Mouse (Mus musculus) ES-E14 (cell line): ENCODE data around the gene Ldlrap1. TPM values are rescaled to one million over a fixed set of nuclear protein-coding genes. Genes with fewer than 3 reads are reported as not detected.
"Not testable (repeated sequence)": the region's sequence is repeated elsewhere in the genome, so short reads cannot be mapped to it uniquely, and the experiment has no call there.

Source experiments
- DNase-seq: peaks from one replicate; pipeline ENCODE4 v3.0.0-alpha.2; 2013; ENCODE audit warnings: low read depth, low spot score
- H3K27ac ChIP-seq: 2 replicates; pipeline ENCODE4 v1.5.1; 2012; ENCODE audit warnings: low read depth, mild to moderate bottlenecking, low read length, moderate library complexity, mixed read lengths; ENCODE audit not compliant: poor library complexity, insufficient read depth, severe bottlenecking
- H3K36me3 ChIP-seq: 2 replicates; pipeline ENCODE4 v1.6.1; 2012; ENCODE audit warnings: mild to moderate bottlenecking, low read length, moderate library complexity, mixed read lengths; ENCODE audit not compliant: control insufficient read depth, poor library complexity, insufficient read depth, severe bottlenecking
- H3K4me1 ChIP-seq, 2 experiments: fragments of 150-350 bp in 1 of 2; sonication (generic) in 1 of 2; 2 replicates each; pipeline ENCODE4 v1.6.1; 2012; ENCODE audit warnings: low read length in 2 of 2, mild to moderate bottlenecking in 1 of 2, mixed read lengths in 1 of 2; ENCODE audit not compliant: control insufficient read depth in 2 of 2, insufficient read depth in 2 of 2, poor library complexity in 1 of 2
- H3K4me3 ChIP-seq, 2 experiments: fragments of 150-350 bp in 1 of 2; sonication (generic) in 1 of 2; 2 replicates each; pipeline ENCODE4 v1.5.1; 2012; ENCODE audit warnings: low read length in 2 of 2, low read depth in 1 of 2, mild to moderate bottlenecking in 1 of 2, mixed read lengths in 1 of 2; ENCODE audit not compliant: insufficient read depth in 1 of 2, poor library complexity in 1 of 2, severe bottlenecking in 1 of 2
- H3K9ac ChIP-seq: 2 replicates; pipeline ENCODE4 v1.6.1; 2012; ENCODE audit warnings: low read depth, mild to moderate bottlenecking, low read length, mixed read lengths; ENCODE audit not compliant: poor library complexity, insufficient read depth, severe bottlenecking
- H3K9me3 ChIP-seq: fragments of 150-350 bp; sonication (generic); 2 replicates; pipeline ENCODE4 v1.6.1; 2012; ENCODE audit warnings: low read depth, mild to moderate bottlenecking, low read length; ENCODE audit not compliant: control insufficient read depth, insufficient read depth
- CHD2 ChIP-seq: IDR thresholded peaks from 2 replicates; pipeline ENCODE4 v1.6.1; 2014; ENCODE audit warnings: mild to moderate bottlenecking, low read depth, low read length, inconsistent platforms
- HCFC1 ChIP-seq: IDR thresholded peaks from 2 replicates; pipeline ENCODE4 v1.6.1; 2012; ENCODE audit warnings: low read length, inconsistent platforms, borderline replicate concordance; ENCODE audit not compliant: insufficient read depth
- MAFK ChIP-seq: IDR thresholded peaks from 2 replicates; pipeline ENCODE4 v1.6.1; 2014; ENCODE audit warnings: mild to moderate bottlenecking, low read depth, low read length, inconsistent platforms; ENCODE audit not compliant: insufficient read depth
- ZC3H11A ChIP-seq: IDR thresholded peaks from 2 replicates; pipeline ENCODE4 v1.6.1; 2012; ENCODE audit warnings: low read depth, mild to moderate bottlenecking, inconsistent platforms, low read length, borderline replicate concordance
- ZNF384 ChIP-seq: IDR thresholded peaks from 2 replicates; pipeline ENCODE4 v1.6.1; 2012; ENCODE audit warnings: low read depth, low read length, inconsistent platforms
- in situ Hi-C, 2 experiments: fragments of 600-800 bp; cut with MboI; formaldehyde crosslinking; loops; one replicate each; pipeline ENCODE4 v1.15.1; 2025; ENCODE audit warnings: low sequenced_read_pairs in 2 of 2, inconsistent platforms in 1 of 2; ENCODE audit not compliant: unreplicated experiment in 2 of 2
- total RNA-seq: library from RNA; depleted of rRNA; stranded (reverse); fragments of 300-350 nt; gene quantifications from 2 replicates; pipeline ENCODE4 v1.2.3, GENCODE M21; 2012

Gene Ldlrap1
- total RNA-seq, 1 experiment: 15.0 TPM

- Histone ChIP-seq H3K9me3 (no peaks in the 10 kb centered on the region), H3K27ac (no peak overlapping the region), H3K4me1 (peaks cover 0 to 6% of the 10 kb centered on the region in 2 experiments; a peak in 1 of 4 replicates), H3K4me3 (no peak overlapping the region), H3K36me3 (peaks cover 20% of the 10 kb centered on the region), H3K9ac (no peak overlapping the region)
- no peak for DNase-seq
- TF ChIP-seq ZC3H11A: no peak
- TF ChIP-seq CHD2: no peak
- no peak for TF ChIP-seq HCFC1
- no peak for TF ChIP-seq ZNF384
- no peak for TF ChIP-seq MAFK
- in situ Hi-C loops: loop anchor here in 1 of 2 experiments (10.0 kb wide), 1 partner anchor 254 kb away; no protein-coding TSS in a partner anchor
Measured at GRCm38 (mm10) chr4:134798861-134799260, 31.0 kb upstream of the Ldlrap1 start.

GRCm38 (mm10) chr4:134797621-134798020 lies 29.8 kb upstream of the Ldlrap1 start:
- no peak overlapping the region for H3K27ac ChIP-seq
- H3K9ac ChIP-seq: no peak overlapping the region
- TF ChIP-seq HCFC1 (no peak), ZNF384 (no peak), CHD2 (no peak)
- in situ Hi-C loops: loop anchor here in 1 of 2 experiments (10.0 kb wide), 1 partner anchor 253 kb away; no protein-coding TSS in a partner anchor
- H3K4me1 ChIP-seq: peaks cover 0 to 6% of the 10 kb centered on the region in 2 experiments; a peak in 1 of 4 replicates
- H3K36me3 ChIP-seq: peaks cover 16% of the 10 kb centered on the region
- no peaks in the 10 kb centered on the region for H3K9me3 ChIP-seq
- H3K4me3 ChIP-seq: no peak overlapping the region
- DNase-seq: no peak

GRCm38 (mm10) chr4:134796581-134797361 lies 28.9 kb upstream of the Ldlrap1 start:
- H3K27ac ChIP-seq: no peak overlapping the region
- no peak overlapping the region for H3K9ac ChIP-seq
- no peak for DNase-seq
- in situ Hi-C loops: loop anchor here in 1 of 2 experiments (10.0 kb wide), 1 partner anchor 252 kb away; no protein-coding TSS in a partner anchor
- no peaks in the 10 kb centered on the region for H3K9me3 ChIP-seq
- TF ChIP-seq ZNF384 (no peak), CHD2 (no peak), ZC3H11A (no peak), MAFK (no peak), HCFC1 (no peak)
- H3K36me3 ChIP-seq: peaks cover 8% of the 10 kb centered on the region
- no peak overlapping the region for H3K4me3 ChIP-seq
- peaks cover 0 to 6% of the 10 kb centered on the region in 2 experiments; a peak in 1 of 4 replicates for H3K4me1 ChIP-seq

GRCm38 (mm10) chr4:134795819-134796485 lies 28.1 kb upstream of the Ldlrap1 start:
- Histone ChIP-seq H3K27ac (no peak overlapping the region), H3K36me3 (peaks cover under 1% of the 10 kb centered on the region; the same call in 1 of the 2 replicates), H3K9me3 (no peaks in the 10 kb centered on the region), H3K4me3 (no peak overlapping the region), H3K4me1 (peaks cover 0 to 6% of the 10 kb centered on the region in 2 experiments; a peak in 1 of 4 replicates), H3K9ac (no peak overlapping the region)
- in situ Hi-C loops: loop anchor here in 1 of 2 experiments (10.0 kb wide), 1 partner anchor 251 kb away; no protein-coding TSS in a partner anchor
- no peak for DNase-seq
- no peak for TF ChIP-seq CHD2
- no peak for TF ChIP-seq MAFK
- TF ChIP-seq ZNF384: no peak
- TF ChIP-seq HCFC1: no peak
- no peak for TF ChIP-seq ZC3H11A

DNA sequence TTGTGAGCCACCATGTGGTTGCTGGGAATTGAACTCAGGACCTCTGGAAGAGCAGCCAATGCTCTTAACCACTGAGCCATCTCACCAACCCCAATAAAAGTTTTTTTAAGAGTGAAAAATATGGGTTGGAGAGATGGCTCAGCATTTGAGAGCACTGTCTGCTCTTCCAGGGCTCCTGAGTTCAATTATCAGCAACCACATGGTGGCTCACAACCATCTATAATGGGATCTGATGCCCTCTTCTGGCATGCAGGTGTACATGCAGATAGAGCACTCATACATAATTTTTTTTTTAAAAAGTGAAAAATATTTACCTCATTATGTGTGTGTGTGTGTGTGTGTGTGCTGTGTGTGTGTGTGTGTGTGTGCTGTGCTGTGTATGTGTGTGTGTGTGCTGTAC lies 27.1 kb upstream of the Ldlrap1 start:
- DNase-seq, H3K9me3 ChIP-seq, H3K4me1 ChIP-seq, H3K9ac ChIP-seq, H3K27ac ChIP-seq, H3K4me3 ChIP-seq, H3K36me3 ChIP-seq: not testable (repeated sequence)
- in situ Hi-C loops: loop anchor here in 1 of 2 experiments (10.0 kb wide), 1 partner anchor 250 kb away; no protein-coding TSS in a partner anchor
